Mouse (Mus musculus) heart, embryonic 11.5 days (tissue): ENCODE measurements around the gene Chst12. TPM values are rescaled to one million over a fixed set of nuclear protein-coding genes. Genes with fewer than 3 reads are reported as not detected.
A peak's percentile ranks its signal among the peaks of the same experiment; 100 is the strongest.
"Not testable (repeated sequence)": the region's sequence is repeated elsewhere in the genome, so short reads cannot be mapped to it uniquely, and the experiment has no call there.

Experiments
- ATAC-seq: fragments of 200-750 bp; cut with Nextera tagmentation; replicated peaks from 2 replicates; pipeline ENCODE4 v1.8.0; 2017; ENCODE audit warnings: moderate library complexity; ENCODE audit not compliant: insufficient number of reproducible peaks, low FRiP score, low TSS enrichment
- H3K27ac ChIP-seq: fragments of 300-500 bp; sonication (generic); 2 replicates; pipeline ENCODE4 v1.5.1; 2014; ENCODE audit warnings: mild to moderate bottlenecking, low read depth, low read length
- H3K27me3 ChIP-seq: fragments of 300-500 bp; sonication (generic); 2 replicates; pipeline ENCODE4 v1.6.1; 2014; ENCODE audit warnings: mild to moderate bottlenecking, low read length, mixed read lengths; ENCODE audit not compliant: control insufficient read depth, insufficient read depth
- H3K36me3 ChIP-seq: fragments of 300-500 bp; sonication (generic); 2 replicates; pipeline ENCODE4 v1.6.1; 2014; ENCODE audit warnings: mild to moderate bottlenecking, low read length, moderate library complexity, mixed read lengths; ENCODE audit not compliant: control insufficient read depth, insufficient read depth
- H3K4me1 ChIP-seq: fragments of 300-500 bp; sonication (generic); 2 replicates; pipeline ENCODE4 v1.6.1; 2014; ENCODE audit warnings: low read length; ENCODE audit not compliant: control insufficient read depth, insufficient read depth
- H3K4me2 ChIP-seq: fragments of 300-500 bp; sonication (generic); 2 replicates; pipeline ENCODE4 v1.6.1; 2014; ENCODE audit warnings: mild to moderate bottlenecking, moderate library complexity
- H3K4me3 ChIP-seq: fragments of 300-500 bp; sonication (generic); 2 replicates; pipeline ENCODE4 v1.5.1; 2014; ENCODE audit warnings: low read depth, low read length
- H3K9ac ChIP-seq: fragments of 300-500 bp; sonication (generic); 2 replicates; pipeline ENCODE4 v1.6.1; 2014; ENCODE audit warnings: mild to moderate bottlenecking, low read depth, low read length, moderate library complexity
- H3K9me3 ChIP-seq: fragments of 300-500 bp; sonication (generic); replicated peaks from 2 replicates; pipeline ENCODE4 v1.6.1; 2016; ENCODE audit warnings: low read length; ENCODE audit not compliant: control insufficient read depth
- WGBS: fragments of 180-500 bp; shearing (Covaris S2); extraction: QIAGEN DNeasy Blood & Tissue Kit; methylation state at CpG from one replicate; pipeline ENCODE4 v1.1.7; 2014; ENCODE audit not compliant: insufficient replicate concordance; 5-methylcytosine and 5-hydroxymethylcytosine counted together
- polyA plus RNA-seq: library from polyadenylated mRNA; unstranded; fragments of >200 nt; fragmentation: Nextera tagmentation; extraction: Ambion mirVana; gene quantifications from 2 replicates; pipeline ENCODE4 v1.2.1, GENCODE M21; 2014

The Chst12 gene
- 17.4 and 20.2 TPM in 2 replicates for polyA plus RNA-seq

DNA sequence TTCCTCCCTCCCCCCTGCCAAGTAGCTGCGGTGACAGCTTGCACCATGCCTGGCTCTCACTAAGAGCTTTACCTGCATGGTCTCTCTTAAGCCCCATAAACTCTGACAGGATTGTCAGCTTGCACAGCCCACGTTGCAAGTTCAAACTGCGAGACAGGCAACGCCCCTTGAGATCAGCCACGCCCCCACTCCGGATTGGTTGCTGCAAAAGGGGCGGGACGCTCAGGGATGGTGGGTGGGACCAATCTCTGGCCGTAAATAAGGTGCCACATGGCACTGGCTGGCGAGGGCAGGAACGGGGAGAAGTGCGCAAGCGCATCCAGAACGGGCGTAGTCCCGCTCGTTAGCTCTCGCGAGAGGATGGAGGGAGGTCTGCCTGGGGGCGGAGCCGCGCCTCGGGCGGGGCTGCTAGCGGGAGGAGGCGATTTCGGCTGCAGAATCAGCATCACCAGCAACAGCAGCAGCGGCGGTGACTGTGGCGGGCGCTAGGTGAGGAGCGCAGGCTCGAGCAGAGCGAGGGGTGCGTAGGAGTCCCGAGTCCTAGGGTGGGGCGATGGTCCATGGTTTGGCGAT lies at the start of gene Chst12:
Gene Chst12, plus strand, starts transcription at position 343 of the 573 bp plus-strand sequence.
- Histone ChIP-seq H3K27me3 (no peaks in the 10 kb centered on the region), H3K27ac (peak within 1 kb of the TSS; percentile 7), H3K4me3 (peak within 1 kb of the TSS; percentile 46), H3K36me3 (no peaks in the 10 kb centered on the region), H3K4me2 (peak within 1 kb of the TSS; percentile 76), H3K9me3 (no peaks in the 10 kb centered on the region), H3K4me1 (peaks cover 21% of the 10 kb centered on the region), H3K9ac (peak within 1 kb of the TSS; percentile 75)
- ATAC-seq = peak; percentile 93
- WGBS = under 1% methylated on average over 38 of the region's 38 CpGs

DNA sequence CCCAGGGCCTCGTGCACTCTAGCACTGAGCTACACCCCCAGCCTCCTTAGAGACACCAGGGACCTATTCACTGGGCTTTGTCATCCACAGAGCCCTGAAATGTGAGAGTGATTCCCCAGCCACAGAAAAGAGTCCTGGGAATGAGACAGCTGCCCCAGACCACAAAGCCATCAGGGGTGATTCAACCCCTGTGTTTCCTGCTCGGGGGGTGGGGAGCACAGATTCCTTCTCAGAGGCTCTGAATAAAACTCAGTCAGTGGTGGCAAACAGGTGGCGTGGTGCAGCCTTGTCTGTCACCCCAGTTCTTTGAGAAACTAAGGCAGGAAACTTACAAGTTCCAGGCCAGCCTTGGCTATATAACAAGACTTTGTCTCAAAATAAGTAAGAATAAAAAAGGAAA lies 43.9 kb upstream of the Chst12 start:
- H3K4me2 ChIP-seq = no peak overlapping the region
- H3K4me1 ChIP-seq = no peaks in the 10 kb centered on the region
- no peaks in the 10 kb centered on the region for H3K27me3 ChIP-seq
- no peak for ATAC-seq
- H3K9me3 ChIP-seq = peaks cover 4% of the 10 kb centered on the region; the same call in 1 of the 2 replicates
- H3K4me3 ChIP-seq = no peak overlapping the region
- no peaks in the 10 kb centered on the region for H3K36me3 ChIP-seq
- 77% methylated on average over 3 of the region's 3 CpGs for WGBS
- no peak overlapping the region for H3K9ac ChIP-seq
- H3K27ac ChIP-seq = no peak overlapping the region

DNA sequence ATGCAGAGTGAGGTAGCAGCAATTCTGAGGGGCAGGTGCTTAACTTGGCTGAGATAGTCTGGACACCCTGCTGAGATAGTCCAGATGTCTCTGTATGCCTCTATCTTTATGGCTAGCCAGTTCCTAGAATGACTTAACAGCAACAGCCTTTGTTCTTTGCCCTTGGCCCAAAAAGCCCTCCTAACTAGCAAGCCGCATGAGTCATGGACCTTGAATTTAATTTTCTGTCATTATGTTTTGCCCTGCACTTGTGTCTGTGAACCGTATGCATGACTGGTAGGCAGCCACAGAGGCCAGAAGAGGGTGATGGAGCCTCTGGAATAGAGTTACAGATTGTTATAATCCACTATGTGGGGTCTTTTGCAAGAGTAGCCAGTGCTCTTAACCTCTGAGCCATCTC lies 42.2 kb upstream of the Chst12 start:
- H3K4me2 ChIP-seq, H3K4me3 ChIP-seq, H3K9ac ChIP-seq, H3K36me3 ChIP-seq, H3K27me3 ChIP-seq, ATAC-seq, H3K4me1 ChIP-seq, H3K27ac ChIP-seq, H3K9me3 ChIP-seq: not testable (repeated sequence)
- WGBS = 75% methylated on average over 2 of the region's 2 CpGs

DNA sequence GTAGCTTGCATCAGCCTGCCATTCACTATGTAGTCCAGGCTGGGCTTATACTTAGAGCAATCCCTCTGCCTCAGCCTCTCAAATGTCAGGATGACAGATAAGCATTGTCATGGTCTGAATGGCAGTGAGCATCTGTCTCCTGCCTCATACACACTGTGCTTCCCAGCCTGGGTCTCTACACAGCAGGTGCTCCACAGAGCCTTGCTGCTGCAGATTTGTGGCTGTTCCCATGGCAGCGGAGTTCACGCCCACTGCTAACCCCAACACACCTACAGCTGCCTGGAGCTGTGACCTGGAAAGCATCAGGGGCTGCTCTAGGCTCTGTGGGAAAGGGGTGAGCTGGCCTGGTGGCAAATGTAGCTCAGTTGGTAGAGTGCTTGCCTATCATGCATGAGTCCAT lies 40.4 kb upstream of the Chst12 start:
- WGBS = 95% methylated on average over 2 of the region's 2 CpGs
- H3K4me3 ChIP-seq = no peak overlapping the region
- ATAC-seq = no peak
- H3K27me3 ChIP-seq = no peaks in the 10 kb centered on the region
- H3K36me3 ChIP-seq = no peaks in the 10 kb centered on the region
- H3K4me1 ChIP-seq = no peaks in the 10 kb centered on the region
- H3K4me2 ChIP-seq = no peak overlapping the region
- no peak overlapping the region for H3K9ac ChIP-seq
- H3K9me3 ChIP-seq = peaks cover 4% of the 10 kb centered on the region; the same call in 1 of the 2 replicates
- no peak overlapping the region for H3K27ac ChIP-seq

DNA sequence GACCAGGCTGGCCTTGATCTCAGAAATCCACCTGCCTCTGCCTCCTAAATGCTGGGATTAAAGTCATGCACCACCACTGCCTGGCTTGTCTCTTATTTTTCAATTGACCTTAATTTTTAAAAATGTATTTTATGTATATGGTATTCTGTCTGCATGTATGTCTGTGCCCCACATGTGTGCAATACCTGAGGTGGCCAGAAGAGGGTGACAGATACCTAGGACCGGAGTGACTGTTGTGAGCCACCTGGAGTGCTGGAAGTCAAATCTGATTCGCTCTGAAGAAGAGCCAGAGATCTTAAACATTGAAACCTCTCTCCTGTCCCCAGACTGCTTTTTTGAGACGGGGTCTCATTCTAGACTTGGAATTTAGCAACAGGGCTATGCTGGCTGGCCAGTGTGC lies 33.0 kb upstream of the Chst12 start:
- Histone ChIP-seq H3K4me3 (no peak overlapping the region), H3K27me3 (no peaks in the 10 kb centered on the region), H3K36me3 (no peaks in the 10 kb centered on the region), H3K4me2 (no peak overlapping the region), H3K27ac (no peak overlapping the region), H3K4me1 (no peaks in the 10 kb centered on the region), H3K9ac (no peak overlapping the region), H3K9me3 (no peaks in the 10 kb centered on the region)
- WGBS = 72% methylated on average over 3 of the region's 3 CpGs
- ATAC-seq = no peak

DNA sequence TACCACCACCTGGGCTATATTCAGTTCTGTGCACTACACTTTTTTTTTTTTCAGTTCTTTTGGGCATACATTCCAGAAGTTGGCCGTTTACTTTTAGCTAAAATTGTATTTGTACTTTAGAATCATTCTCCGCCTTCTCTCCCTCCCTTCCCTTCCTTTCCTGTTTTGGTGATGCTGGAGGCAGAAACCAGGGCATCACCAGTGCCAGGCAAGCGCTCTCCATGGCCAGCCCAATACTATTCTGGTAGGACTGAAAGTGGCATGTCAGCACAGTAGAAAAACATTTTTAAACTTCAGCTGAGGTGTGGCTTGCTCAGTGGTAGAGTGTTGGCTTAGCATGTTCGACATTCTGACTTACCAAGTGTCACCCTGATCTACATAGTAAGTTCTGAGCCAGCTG lies 23.9 kb upstream of the Chst12 start:
- no peak overlapping the region for H3K27ac ChIP-seq
- ATAC-seq = no peak
- no peak overlapping the region for H3K4me2 ChIP-seq
- no peak overlapping the region for H3K9ac ChIP-seq
- H3K36me3 ChIP-seq = no peaks in the 10 kb centered on the region
- no peaks in the 10 kb centered on the region for H3K9me3 ChIP-seq
- no peaks in the 10 kb centered on the region for H3K27me3 ChIP-seq
- no peak overlapping the region for H3K4me3 ChIP-seq
- WGBS = 61% methylated on average over 4 of the region's 4 CpGs
- H3K4me1 ChIP-seq = no peaks in the 10 kb centered on the region

DNA sequence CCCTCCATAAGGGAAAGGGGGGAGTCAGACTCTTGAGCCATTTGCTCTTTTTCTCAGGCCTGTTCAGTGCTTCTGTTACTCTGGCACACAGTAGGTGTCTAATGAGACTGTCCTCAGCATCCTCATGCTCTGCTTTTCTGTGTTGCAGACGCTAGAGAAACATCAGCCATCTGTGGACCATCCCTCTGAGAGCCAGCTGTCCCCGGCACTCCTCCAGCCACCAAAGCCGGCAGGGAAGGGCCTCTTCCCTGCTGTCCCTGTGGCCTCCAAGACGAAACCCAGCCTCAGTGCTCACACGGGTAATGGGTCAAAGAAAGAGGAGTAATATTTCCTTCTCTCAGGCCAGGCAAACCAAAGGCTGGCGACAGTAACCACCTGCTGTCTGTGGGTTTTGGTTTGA lies 14.2 kb upstream of the Chst12 start:
- H3K4me1 ChIP-seq = no peaks in the 10 kb centered on the region
- no peaks in the 10 kb centered on the region for H3K27me3 ChIP-seq
- no peak overlapping the region for H3K4me2 ChIP-seq
- H3K4me3 ChIP-seq = no peak overlapping the region
- no peaks in the 10 kb centered on the region for H3K36me3 ChIP-seq
- ATAC-seq = no peak
- WGBS = 53% methylated on average over 6 of the region's 6 CpGs
- no peak overlapping the region for H3K9ac ChIP-seq
- no peak overlapping the region for H3K27ac ChIP-seq
- no peaks in the 10 kb centered on the region for H3K9me3 ChIP-seq

DNA sequence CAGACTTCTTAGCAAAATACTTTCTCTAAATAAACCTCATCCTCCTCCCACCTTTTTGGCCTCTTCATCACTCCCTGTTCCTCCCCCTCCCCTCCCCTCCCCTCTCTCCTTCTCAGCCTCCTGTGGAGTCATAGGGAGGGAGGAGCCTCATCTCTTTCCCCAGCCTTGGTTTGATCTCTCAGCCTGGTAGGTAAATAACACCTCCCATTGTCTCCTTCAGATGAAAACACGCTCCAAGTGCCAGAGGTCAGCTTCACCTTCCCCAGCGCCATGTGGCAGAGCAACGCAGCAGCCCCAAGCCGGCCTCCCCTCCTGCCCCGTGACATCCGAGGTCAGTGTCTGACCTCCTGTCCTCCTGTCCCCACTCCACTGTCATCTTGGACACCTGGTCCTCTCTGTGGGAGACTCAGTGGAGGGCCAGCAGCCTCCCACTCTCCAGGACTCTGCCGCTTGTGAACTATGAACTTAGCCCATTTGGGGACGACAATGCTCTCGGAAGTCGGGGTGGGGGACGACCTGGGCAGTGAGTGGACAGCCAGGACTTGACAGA lies 12.6 kb upstream of the Chst12 start:
- Histone ChIP-seq H3K36me3 (no peaks in the 10 kb centered on the region), H3K4me1 (no peaks in the 10 kb centered on the region), H3K9ac (no peak overlapping the region), H3K9me3 (no peaks in the 10 kb centered on the region), H3K4me2 (no peak overlapping the region), H3K4me3 (no peak overlapping the region), H3K27ac (no peak overlapping the region), H3K27me3 (no peaks in the 10 kb centered on the region)
- ATAC-seq = no peak
- WGBS = 13% methylated on average over 10 of the region's 11 CpGs

DNA sequence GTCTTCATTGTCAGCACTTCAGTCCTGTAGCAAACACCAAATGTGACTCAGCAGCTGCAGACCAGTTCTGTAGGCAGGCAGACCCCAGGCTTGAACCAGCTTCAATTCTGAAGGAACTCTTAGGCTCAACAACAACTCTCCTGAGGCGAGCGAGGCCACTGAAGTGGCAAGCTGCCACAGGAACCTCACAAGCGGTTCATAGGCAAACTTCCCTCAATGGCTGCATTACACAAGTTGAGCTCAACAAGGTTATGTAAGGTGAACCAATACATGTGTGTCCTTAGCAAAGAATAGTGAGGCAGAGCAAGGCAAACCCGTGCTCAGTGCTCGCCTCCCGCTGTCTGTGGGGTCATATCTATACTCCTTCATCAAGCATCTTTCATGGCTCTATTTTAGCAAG lies 7.2 kb upstream of the Chst12 start:
- H3K27me3 ChIP-seq = no peaks in the 10 kb centered on the region
- peaks cover 2% of the 10 kb centered on the region for H3K4me1 ChIP-seq
- no peak overlapping the region for H3K27ac ChIP-seq
- no peak overlapping the region for H3K4me3 ChIP-seq
- no peak overlapping the region for H3K9ac ChIP-seq
- no peak overlapping the region for H3K4me2 ChIP-seq
- no peaks in the 10 kb centered on the region for H3K36me3 ChIP-seq
- no peaks in the 10 kb centered on the region for H3K9me3 ChIP-seq
- 72% methylated on average over 6 of the region's 6 CpGs for WGBS
- no peak for ATAC-seq
